Mouse (Mus musculus) urinary bladder, postnatal 4 days (tissue): ENCODE measurements around the gene Twnk.

Source experiments
- DNase-seq, 2 experiments: peaks; one replicate each; pipeline ENCODE4 v3.0.0; 2021 to 2022; ENCODE audit warnings: low spot score in 2 of 2

Gene Twnk

GRCm38 (mm10) chr19:45002301-45002700, 3.2 kb upstream of the Twnk start:
- no peak for DNase-seq

- no peak for DNase-seq
Measured at GRCm38 (mm10) chr19:45003740-45004516, 1.5 kb upstream of the Twnk start.

GRCm38 (mm10) chr19:45005957-45006712, 672 bp downstream of the Twnk start, which contains the start of gene Mrpl43:
Gene Mrpl43, minus strand, starts transcription at chr19:45006442.
- DNase-seq: peak; percentile 94 to 98

- DNase-seq: no peak
Measured at GRCm38 (mm10) chr19:45007021-45007420, 1.6 kb downstream of the Twnk start.

GRCm38 (mm10) chr19:45007425-45008191, 2.1 kb downstream of the Twnk start:
- DNase-seq: no peak

GRCm38 (mm10) chr19:45010646-45011045, 5.2 kb downstream of the Twnk start:
- no peak for DNase-seq

GRCm38 (mm10) chr19:45012219-45012618, 6.8 kb downstream of the Twnk start:
- no peak for DNase-seq

- no peak for DNase-seq
Measured at GRCm38 (mm10) chr19:45012636-45013035, 7.2 kb downstream of the Twnk start.

GRCm38 (mm10) chr19:45013581-45014225, 8.2 kb downstream of the Twnk start:
- no peak for DNase-seq

GRCm38 (mm10) chr19:45014335-45014971, 9.0 kb downstream of the Twnk start, which contains the start of gene Lzts2:
Gene Lzts2, plus strand, starts transcription at chr19:45014414.
- DNase-seq: no peak

- DNase-seq: peak in 1 of 2 experiments; percentile 63
Measured at GRCm38 (mm10) chr19:45014981-45015402, 9.5 kb downstream of the Twnk start.

- no peak for DNase-seq
Measured at GRCm38 (mm10) chr19:45015518-45016281, 10.2 kb downstream of the Twnk start.

- DNase-seq: peak in 1 of 2 experiments; percentile 81
Measured at GRCm38 (mm10) chr19:45016341-45017215, 11.1 kb downstream of the Twnk start.

GRCm38 (mm10) chr19:45017216-45017771, 11.8 kb downstream of the Twnk start:
- peak; percentile 82 to 84 for DNase-seq

GRCm38 (mm10) chr19:45017909-45018308, 12.4 kb downstream of the Twnk start:
- peak; percentile 91 to 94 for DNase-seq

GRCm38 (mm10) chr19:45018351-45018831, 12.9 kb downstream of the Twnk start:
- no peak for DNase-seq

- DNase-seq: no peak
Measured at GRCm38 (mm10) chr19:45020348-45020747, 14.9 kb downstream of the Twnk start.

- no peak for DNase-seq
Measured at GRCm38 (mm10) chr19:45021362-45021761, 15.9 kb downstream of the Twnk start.

GRCm38 (mm10) chr19:45023993-45024392, 18.5 kb downstream of the Twnk start:
- DNase-seq: no peak
